Mouse (Mus musculus) urinary bladder, postnatal 25 days (tissue): Measurements from ENCODE around the gene Bcl9.
A peak's percentile ranks its signal among the peaks of the same experiment; 100 is the strongest.

Experiments
- DNase-seq: peaks from one replicate; pipeline ENCODE4 v3.0.0; 2022; ENCODE audit warnings: low spot score

Gene Bcl9

GRCm38 (mm10) chr3:97231857-97232256 is 65.9 kb downstream of the Bcl9 start:
- DNase-seq = no peak

- no peak for DNase-seq
Observed at GRCm38 (mm10) chr3:97230631-97231404, 66.9 kb downstream of the Bcl9 start.

GRCm38 (mm10) chr3:97228457-97228856 is 69.3 kb downstream of the Bcl9 start:
- no peak for DNase-seq

- DNase-seq = no peak
Observed at GRCm38 (mm10) chr3:97228020-97228419, 69.7 kb downstream of the Bcl9 start.

GRCm38 (mm10) chr3:97227259-97228005 is 70.3 kb downstream of the Bcl9 start:
- DNase-seq = peak; percentile 88

GRCm38 (mm10) chr3:97226719-97227118 is 71.0 kb downstream of the Bcl9 start:
- no peak for DNase-seq

- DNase-seq = no peak
Observed at GRCm38 (mm10) chr3:97225231-97225630, 72.5 kb downstream of the Bcl9 start.

- DNase-seq = no peak
Observed at GRCm38 (mm10) chr3:97223261-97223660, 74.5 kb downstream of the Bcl9 start.

- DNase-seq = no peak
Observed at GRCm38 (mm10) chr3:97215526-97215925, 82.2 kb downstream of the Bcl9 start.

GRCm38 (mm10) chr3:97214439-97214838 is 83.3 kb downstream of the Bcl9 start:
- no peak for DNase-seq

GRCm38 (mm10) chr3:97213871-97214270 is 83.8 kb downstream of the Bcl9 start:
- no peak for DNase-seq

GRCm38 (mm10) chr3:97211177-97211576 is 86.5 kb downstream of the Bcl9 start:
- no peak for DNase-seq

GRCm38 (mm10) chr3:97209351-97209750 is 88.4 kb downstream of the Bcl9 start:
- no peak for DNase-seq

GRCm38 (mm10) chr3:97206521-97206920 is 91.2 kb downstream of the Bcl9 start:
- no peak for DNase-seq

GRCm38 (mm10) chr3:97203880-97204279 is 93.8 kb downstream of the Bcl9 start:
- no peak for DNase-seq

- DNase-seq = peak; percentile 57
Observed at GRCm38 (mm10) chr3:97201943-97202342, 95.8 kb downstream of the Bcl9 start.

GRCm38 (mm10) chr3:97199261-97199660 is 98.5 kb downstream of the Bcl9 start:
- no peak for DNase-seq

- DNase-seq = no peak
Observed at GRCm38 (mm10) chr3:97196571-97196970, 101.1 kb downstream of the Bcl9 start.

- DNase-seq = peak; percentile 63
Observed at GRCm38 (mm10) chr3:97185098-97185860, 112.4 kb downstream of the Bcl9 start.

- no peak for DNase-seq
Observed at GRCm38 (mm10) chr3:97183810-97184209, 113.9 kb downstream of the Bcl9 start.

- no peak for DNase-seq
Observed at GRCm38 (mm10) chr3:97180527-97180926, 117.2 kb downstream of the Bcl9 start.

- no peak for DNase-seq
Observed at GRCm38 (mm10) chr3:97178885-97179284, 118.8 kb downstream of the Bcl9 start.

GRCm38 (mm10) chr3:97172632-97173031 is 125.1 kb downstream of the Bcl9 start:
- no peak for DNase-seq
